Mouse (Mus musculus) heart, adult 2 months (tissue): ENCODE data around the gene Smc3. TPM values are rescaled to one million over a fixed set of nuclear protein-coding genes. Genes with fewer than 3 reads are reported as not detected.

Source experiments
- DNase-seq, 2 experiments: peaks; one replicate each; pipeline ENCODE4 v3.0.0; 2021
- H3K27ac ChIP-seq: fragments of 200-600 bp; 2 replicates; pipeline ENCODE4 v1.8.1; 2022
- H3K27me3 ChIP-seq: fragments of 200-500 bp; 2 replicates; pipeline ENCODE4 v1.6.1; 2012; ENCODE audit warnings: mild to moderate bottlenecking, low read length, inconsistent platforms, mixed read lengths; ENCODE audit not compliant: control insufficient read depth, insufficient read depth
- H3K36me3 ChIP-seq: fragments of 200-500 bp; 2 replicates; pipeline ENCODE4 v1.6.1; 2012; ENCODE audit warnings: low read length, inconsistent platforms; ENCODE audit not compliant: control insufficient read depth, insufficient read depth
- H3K4me1 ChIP-seq: fragments of 200-500 bp; 2 replicates; pipeline ENCODE4 v1.6.1; 2011; ENCODE audit warnings: low read length; ENCODE audit not compliant: control insufficient read depth, insufficient read depth
- H3K4me3 ChIP-seq: fragments of 200-600 bp; 2 replicates; pipeline ENCODE4 v1.8.1; 2022
- H3K79me2 ChIP-seq: fragments of 200-500 bp; replicated peaks from 2 replicates; pipeline ENCODE4 v1.6.1; 2012; ENCODE audit warnings: mild to moderate bottlenecking, inconsistent platforms, low read length, moderate library complexity, mixed read lengths; ENCODE audit not compliant: control insufficient read depth, insufficient read depth
- H3K9ac ChIP-seq: fragments of 200-500 bp; 2 replicates; pipeline ENCODE4 v1.6.1; 2012; ENCODE audit warnings: low read depth, mild to moderate bottlenecking, control low read depth, inconsistent platforms, low read length, mixed read lengths
- CTCF ChIP-seq: fragments of 200-600 bp; IDR thresholded peaks from 2 replicates; pipeline ENCODE4 v1.8.1; 2022; ENCODE audit warnings: antibody characterized with exemption, mild to moderate bottlenecking, moderate library complexity
- EP300 ChIP-seq: fragments of 200-500 bp; IDR thresholded peaks from 2 replicates; pipeline ENCODE4 v1.6.1; 2011; ENCODE audit warnings: low read depth, low read length, control low read depth; ENCODE audit not compliant: insufficient read depth
- POLR2A ChIP-seq: fragments of 200-500 bp; IDR thresholded peaks from 2 replicates; pipeline ENCODE4 v1.6.1; 2011; ENCODE audit warnings: mild to moderate bottlenecking, low read depth, low read length, control low read depth; ENCODE audit not compliant: insufficient read depth
- WGBS: fragments of 180-500 bp; shearing (Covaris S2); methylation state at CpG from one replicate; pipeline ENCODE4 v1.1.7; 2018; 5-methylcytosine and 5-hydroxymethylcytosine counted together
- intact Hi-C: fragments of 180-260 bp; cut with DNase I; formaldehyde crosslinking; loops from one replicate; pipeline ENCODE4 v1.15.1; 2025
- polyA plus RNA-seq: library from polyadenylated mRNA; depleted of rRNA; stranded (reverse); fragments of >200 nt; gene quantifications from 2 replicates; pipeline ENCODE4 v1.2.3, GENCODE M21; 2012
- total RNA-seq, 2 experiments: library from RNA; stranded (reverse); gene quantifications; 2 replicates each; pipeline ENCODE4 v1.2.3; 2021

Smc3 gene
- total and polyA plus RNA-seq, 3 experiments: 3.4 to 20.6 (median 20.4) TPM

DNA sequence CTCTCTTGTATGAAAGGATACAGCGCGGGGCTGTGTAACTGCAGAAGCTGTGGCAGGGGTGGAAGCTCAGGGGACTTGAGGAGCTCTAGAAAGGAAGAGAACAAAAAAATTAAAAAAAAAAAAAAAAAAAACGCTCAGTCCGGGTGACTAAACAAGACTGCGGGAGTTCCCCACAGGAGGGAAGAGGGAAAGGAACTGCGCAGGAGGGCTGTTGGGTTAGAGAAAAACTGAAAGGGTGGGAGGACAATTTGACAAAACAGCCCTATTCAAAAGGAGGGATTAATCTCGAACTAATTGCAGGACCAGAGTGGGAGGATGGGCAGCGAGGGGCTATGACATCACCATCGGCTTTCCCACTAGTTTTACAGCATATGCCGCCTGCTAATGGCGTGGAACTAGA lies 32.3 kb upstream of the Smc3 start:
- WGBS: 50% methylated on average over 11 of the region's 11 CpGs
- Histone ChIP-seq H3K4me1 (no peaks in the 10 kb centered on the region), H3K27ac (no peak overlapping the region), H3K27me3 (no peaks in the 10 kb centered on the region), H3K9ac (no peak overlapping the region), H3K4me3 (no peak overlapping the region), H3K79me2 (no peaks in the 10 kb centered on the region), H3K36me3 (no peaks in the 10 kb centered on the region)
- DNase-seq: no peak
- TF ChIP-seq POLR2A (no peak), EP300 (no peak), CTCF (no peak)
- intact Hi-C loops: no loop called here

DNA sequence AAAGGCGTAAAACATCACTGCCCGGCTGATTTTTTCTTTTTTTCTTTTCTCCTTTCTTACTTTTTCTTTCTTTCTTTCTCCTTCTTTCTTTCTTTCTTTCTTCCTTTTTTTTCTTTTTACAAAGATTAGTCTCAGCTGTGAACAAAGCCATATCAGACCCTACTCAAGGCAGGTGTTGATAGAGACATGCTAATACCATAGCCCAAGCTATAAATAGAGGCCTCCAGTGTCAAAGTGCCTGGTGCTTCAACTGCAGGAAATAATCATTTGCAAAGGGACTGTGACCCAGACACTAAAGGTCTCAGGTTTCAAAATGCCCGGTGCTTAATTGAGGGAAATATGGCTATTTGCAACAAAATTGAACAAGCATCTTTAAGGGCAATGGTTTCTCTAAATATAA lies 31.6 kb upstream of the Smc3 start:
- no peaks in the 10 kb centered on the region for H3K4me1 ChIP-seq
- H3K27me3 ChIP-seq: no peaks in the 10 kb centered on the region
- H3K9ac ChIP-seq: no peak overlapping the region
- intact Hi-C loops: no loop called here
- no peak overlapping the region for H3K27ac ChIP-seq
- no peak overlapping the region for H3K4me3 ChIP-seq
- H3K36me3 ChIP-seq: no peaks in the 10 kb centered on the region
- TF ChIP-seq CTCF (no peak), EP300 (no peak), POLR2A (no peak)
- no peaks in the 10 kb centered on the region for H3K79me2 ChIP-seq
- 74% methylated on average over 3 of the region's 3 CpGs for WGBS
- no peak for DNase-seq

DNA sequence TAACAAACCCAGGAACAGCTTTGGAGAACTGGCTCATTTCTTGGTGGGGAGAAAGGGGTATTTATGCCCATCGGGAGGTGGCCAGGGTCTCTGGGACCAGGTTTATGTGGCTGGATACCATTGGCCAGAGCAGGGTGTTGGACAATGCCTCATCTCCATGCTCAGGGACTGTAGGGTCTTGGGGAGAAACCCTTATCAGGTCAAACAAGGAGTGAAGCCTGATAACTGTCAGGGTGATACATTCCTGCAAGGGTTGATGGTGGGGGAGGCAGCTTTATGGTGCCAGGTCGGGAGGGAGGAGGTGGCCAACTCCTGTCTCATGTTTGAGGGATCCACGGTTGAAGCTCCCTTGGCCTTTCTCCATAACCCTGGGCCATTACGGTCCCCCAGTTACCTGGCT lies 29.1 kb upstream of the Smc3 start:
- Histone ChIP-seq H3K36me3 (no peaks in the 10 kb centered on the region), H3K9ac (no peak overlapping the region), H3K4me1 (peaks cover 2% of the 10 kb centered on the region; the same call in 1 of the 2 replicates), H3K79me2 (no peaks in the 10 kb centered on the region), H3K27ac (no peak overlapping the region), H3K27me3 (no peaks in the 10 kb centered on the region), H3K4me3 (no peak overlapping the region)
- DNase-seq: no peak
- WGBS: 49% methylated on average over 4 of the region's 4 CpGs
- TF ChIP-seq POLR2A (no peak), CTCF (no peak), EP300 (no peak)
- intact Hi-C loops: no loop called here

DNA sequence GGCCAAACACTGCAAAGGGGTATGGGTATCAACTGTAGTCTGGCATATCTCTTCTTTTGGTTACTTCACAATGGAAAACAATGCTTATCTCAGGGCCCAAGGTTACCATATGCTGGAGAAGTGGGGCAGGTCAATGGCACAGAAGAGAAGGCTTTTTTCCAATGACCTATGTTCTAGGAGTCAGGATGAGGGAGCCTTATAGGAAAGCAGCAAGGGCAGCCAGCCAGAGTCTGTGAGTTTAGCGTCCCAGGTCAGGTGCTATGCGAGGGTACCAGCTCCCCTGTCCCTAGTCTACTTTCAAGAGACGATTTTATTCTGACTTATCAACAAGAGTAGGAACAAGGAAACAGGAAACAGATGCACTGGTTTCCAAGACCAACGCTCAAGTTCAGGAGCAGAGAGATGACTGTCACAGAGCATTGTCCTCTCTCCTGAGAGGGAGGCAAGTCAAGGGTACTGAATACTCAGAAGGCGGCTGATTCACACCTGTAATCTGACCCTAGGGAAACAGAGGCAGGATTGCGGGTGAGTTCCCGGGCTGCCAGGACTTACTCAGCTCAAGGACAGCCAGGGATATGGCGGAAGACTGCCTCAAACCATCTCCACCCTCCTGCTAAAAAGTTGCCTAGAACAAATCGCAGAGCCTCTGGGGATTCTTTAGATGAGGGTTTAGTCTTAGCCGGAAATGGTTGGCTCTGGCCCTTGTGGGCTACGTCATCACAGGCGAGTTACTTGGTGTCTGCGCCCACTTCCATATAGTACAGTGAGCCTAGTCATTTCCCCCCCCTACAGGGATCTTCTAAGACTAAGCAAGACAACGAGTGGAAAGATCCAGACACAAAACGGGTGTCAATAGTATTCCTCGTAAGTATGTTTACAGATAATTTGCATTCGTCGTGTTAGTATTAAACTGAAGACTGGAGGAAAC lies 28.4 kb upstream of the Smc3 start:
- Histone ChIP-seq H3K4me3 (no peak overlapping the region), H3K4me1 (peaks cover 2% of the 10 kb centered on the region; the same call in 1 of the 2 replicates), H3K27ac (no peak overlapping the region), H3K9ac (no peak overlapping the region), H3K79me2 (no peaks in the 10 kb centered on the region), H3K27me3 (no peaks in the 10 kb centered on the region), H3K36me3 (no peaks in the 10 kb centered on the region)
- intact Hi-C loops: no loop called here
- DNase-seq: no peak
- 50% methylated on average over 18 of the region's 18 CpGs for WGBS
- TF ChIP-seq CTCF: no peak
- TF ChIP-seq EP300: no peak
- TF ChIP-seq POLR2A: no peak

DNA sequence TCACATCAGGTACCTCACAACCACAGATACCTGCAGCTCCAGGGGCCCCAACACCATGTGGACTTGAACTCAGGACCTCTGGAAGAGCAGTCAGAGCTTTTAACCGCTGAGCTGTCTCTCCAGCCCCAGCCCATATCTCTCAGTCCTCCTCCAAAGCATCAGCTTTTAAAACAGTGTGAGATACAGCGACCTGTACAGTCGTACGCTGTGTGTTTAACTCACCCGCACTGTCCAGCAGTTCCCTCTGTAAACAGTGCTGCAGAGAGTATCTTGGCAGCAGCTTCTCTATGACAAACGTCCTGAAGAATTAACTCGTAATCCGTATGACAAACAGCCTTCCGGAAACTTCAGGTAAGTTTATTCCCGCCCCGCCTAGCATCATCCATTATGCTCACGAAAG lies 27.6 kb upstream of the Smc3 start:
- 73% methylated on average over 12 of the region's 12 CpGs for WGBS
- Histone ChIP-seq H3K4me3 (no peak overlapping the region), H3K9ac (no peak overlapping the region), H3K79me2 (no peaks in the 10 kb centered on the region), H3K4me1 (peaks cover 2% of the 10 kb centered on the region; the same call in 1 of the 2 replicates), H3K36me3 (no peaks in the 10 kb centered on the region), H3K27ac (no peak overlapping the region), H3K27me3 (no peaks in the 10 kb centered on the region)
- TF ChIP-seq EP300 (no peak), CTCF (no peak), POLR2A (no peak)
- intact Hi-C loops: no loop called here
- no peak for DNase-seq

DNA sequence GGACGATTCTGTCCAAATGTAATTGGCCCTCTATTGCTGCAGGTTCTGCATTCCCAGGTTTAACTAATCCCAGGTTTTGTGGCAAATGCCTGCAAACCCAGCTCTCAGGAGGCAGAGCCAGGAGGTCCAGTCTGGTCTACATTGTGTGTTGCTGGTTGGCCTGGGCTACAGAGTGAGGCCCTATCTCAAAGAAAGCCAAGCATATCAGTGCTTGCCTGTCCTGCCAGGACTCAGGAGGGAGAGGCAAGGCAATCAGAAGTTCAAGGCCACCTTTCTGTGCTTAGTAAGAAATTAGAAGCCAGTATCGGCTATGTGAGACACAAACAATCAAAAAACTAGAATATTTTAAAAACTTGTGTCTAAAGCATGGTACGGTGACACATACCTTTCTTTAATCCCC lies 27.0 kb upstream of the Smc3 start:
- Histone ChIP-seq H3K27ac (no peak overlapping the region), H3K36me3 (no peaks in the 10 kb centered on the region), H3K27me3 (no peaks in the 10 kb centered on the region), H3K4me1 (peaks cover 2% of the 10 kb centered on the region; the same call in 1 of the 2 replicates), H3K79me2 (no peaks in the 10 kb centered on the region), H3K9ac (no peak overlapping the region), H3K4me3 (no peak overlapping the region)
- 83% methylated on average over 3 of the region's 3 CpGs for WGBS
- intact Hi-C loops: no loop called here
- TF ChIP-seq CTCF: no peak
- no peak for TF ChIP-seq EP300
- no peak for TF ChIP-seq POLR2A
- DNase-seq: no peak
